Mouse (Mus musculus): Measurements from ENCODE around the gene Plekha5. TPM values are rescaled to one million over a fixed set of nuclear protein-coding genes. Genes with fewer than 3 reads are reported as not detected.

The Plekha5 gene
- polyA plus RNA-seq (2017; shearing (Covaris generic)), result 39.0 TPM

DNA sequence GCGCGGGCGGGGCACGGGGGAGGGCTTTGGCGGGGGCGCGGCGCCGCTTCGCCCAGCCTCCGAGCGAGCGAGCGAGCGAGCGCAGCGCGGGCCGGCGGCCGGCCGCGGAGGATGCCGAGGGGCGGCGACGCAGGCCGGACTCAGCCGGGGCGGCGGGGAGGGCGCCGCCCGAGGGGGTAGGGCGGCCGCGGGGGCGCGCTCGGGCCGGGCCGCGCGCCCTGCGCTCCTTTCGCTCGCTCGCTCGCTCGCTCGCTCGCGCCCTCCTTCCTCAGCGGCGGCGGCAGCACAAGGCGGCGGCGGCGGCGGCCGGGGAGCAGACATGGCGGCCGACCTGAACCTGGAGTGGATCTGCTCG is at the start of gene Plekha5:
Plekha5 (plus strand) TSS at position 209 of the 355 bp plus-strand sequence.

DNA sequence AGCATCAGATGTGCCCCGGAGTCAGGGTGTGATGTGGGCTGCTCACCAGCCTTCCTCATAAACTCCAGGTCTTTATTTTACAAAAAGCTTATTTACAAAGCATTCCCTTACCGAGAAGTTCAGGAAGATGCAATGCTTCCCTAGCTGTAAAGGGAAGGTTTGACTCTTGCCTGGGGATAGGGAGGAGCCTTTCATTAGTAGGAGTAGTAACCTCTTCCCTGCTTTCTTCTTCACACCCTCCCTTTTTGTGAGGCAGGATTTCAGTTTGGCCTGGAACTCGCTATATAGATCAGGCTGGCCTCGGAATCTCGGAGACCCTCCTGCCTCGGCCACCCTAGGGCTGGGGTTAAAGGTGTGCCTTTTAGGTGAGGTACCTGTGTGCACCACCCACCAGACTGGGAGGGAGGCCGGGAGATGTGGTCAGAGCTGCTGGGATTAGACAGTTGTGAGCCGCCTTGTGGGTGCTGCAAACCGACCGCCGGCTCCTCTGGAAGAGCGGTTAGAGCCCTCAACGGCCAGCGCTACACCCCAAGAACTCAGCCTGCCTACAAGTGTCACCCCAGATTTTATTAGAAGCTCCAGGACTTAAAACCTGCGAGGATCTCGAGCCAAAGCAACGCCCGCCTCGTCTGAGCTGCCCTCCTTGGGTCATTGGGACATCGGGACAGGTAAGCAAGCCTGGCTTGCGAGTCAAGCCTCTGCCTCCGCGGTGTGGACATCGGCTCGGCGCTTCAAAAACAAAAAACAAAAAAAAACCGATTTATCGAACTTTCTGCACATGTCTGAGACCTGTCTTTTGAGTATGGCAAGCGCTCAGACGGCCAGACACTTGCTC is 198.8 kb downstream of the Plekha5 start, which contains the start of gene Aebp2:
Aebp2 (plus strand) TSS at position 273 of the 835 bp plus-strand sequence.

Other genes with a start within 250 kb of the Plekha5 start
- gene Aebp2, start 198.6 kb downstream of the Plekha5 start, polyA plus RNA-seq (2017; shearing (Covaris generic)), result 171 TPM

Measured in naive thymus-derived CD4-positive, alpha-beta T cell, adult 5 months (primary cell).